8 mouse cellular contexts compared by ENCODE assay signal in the genomic region with DNA sequence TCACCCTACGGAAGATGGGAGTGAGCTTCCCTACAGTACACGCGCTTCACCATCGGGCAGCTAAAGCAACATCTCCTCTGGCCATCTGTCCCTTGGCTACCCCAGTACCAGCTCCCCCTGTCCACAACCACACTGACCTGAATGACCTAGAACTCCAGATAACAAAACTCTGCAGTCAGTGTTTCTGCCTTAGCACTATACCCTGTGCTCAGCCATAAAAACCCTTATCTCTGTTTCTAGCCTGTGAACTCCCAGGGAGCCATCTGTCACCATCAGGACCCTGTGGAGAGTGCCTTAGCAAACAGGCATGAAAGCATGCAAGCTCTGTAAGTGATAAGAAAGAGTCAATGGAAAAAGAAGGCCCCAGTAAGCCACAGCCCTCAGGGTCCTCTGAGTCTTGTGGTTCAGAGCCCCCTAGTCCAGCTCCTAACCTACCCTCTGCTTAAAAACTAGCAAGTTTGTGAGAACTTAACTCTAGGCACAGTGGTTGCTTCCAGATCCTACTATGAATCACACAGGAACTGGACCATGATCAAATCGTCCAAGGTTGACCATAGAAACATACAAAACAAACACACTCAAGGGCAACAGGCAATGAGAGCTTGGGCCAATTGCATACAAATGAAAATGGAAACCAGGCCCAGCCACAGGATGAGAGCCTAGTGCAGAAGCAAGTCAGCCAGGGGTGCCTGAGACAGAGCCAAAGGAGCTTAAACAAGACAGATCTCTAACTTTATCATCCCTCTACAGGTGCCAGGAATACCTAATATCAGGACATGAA. TPM values are rescaled to one million over a fixed set of nuclear protein-coding genes. Genes with fewer than 3 reads are reported as not detected.
DNase-seq lines count a peak whose midpoint lies in the region; ATAC-seq and TF ChIP-seq lines count a peak whose summit lies in the region.

No protein-coding gene starts in this region.

- no peaks in the 10 kb centered on the region for H3K27me3 ChIP-seq in embryonic facial prominence, embryonic 13.5 days
- no peaks in the 10 kb centered on the region for H3K27me3 ChIP-seq in hindbrain, embryonic 14.5 days (ENCODE audit: control insufficient read depth, insufficient read depth, low read length)
- no peaks in the 10 kb centered on the region for H3K27me3 ChIP-seq in liver, postnatal 0 days (ENCODE audit: insufficient read depth, low read length)
- H3K27me3 ChIP-seq in forebrain, postnatal 0 days (ENCODE audit: insufficient read depth, low read length) = no peaks in the 10 kb centered on the region

- peak; percentile 66; the same call in 1 of the 2 replicates for TF ChIP-seq EP300 in liver, postnatal 0 days (IDR thresholded peaks at IDR 0.05; ENCODE audit: low read depth)

- H3K4me3 ChIP-seq in embryonic facial prominence, embryonic 13.5 days = no peak overlapping the region
- no peak overlapping the region for H3K4me3 ChIP-seq in hindbrain, embryonic 14.5 days (replicated peaks; ENCODE audit: low read length)
- no peak overlapping the region for H3K4me3 ChIP-seq in liver, postnatal 0 days (ENCODE audit: low read depth, low read length)
- H3K4me3 ChIP-seq in forebrain, postnatal 0 days (ENCODE audit: low read depth, low read length) = no peak overlapping the region

- 75% methylated on average over 5 of the region's 5 CpGs for WGBS in embryonic facial prominence, embryonic 13.5 days
- 89% methylated on average over 5 of the region's 5 CpGs for WGBS in hindbrain, embryonic 14.5 days
- WGBS in liver, postnatal 0 days (ENCODE audit: insufficient replicate concordance) = 53% methylated on average over 5 of the region's 5 CpGs
- 88% methylated on average over 5 of the region's 5 CpGs for WGBS in forebrain, postnatal 0 days

- ATAC-seq in cerebellum, adult (ENCODE audit: insufficient number of reproducible peaks, low FRiP score, low TSS enrichment) = peak; percentile 17; the same call in 1 of the 2 replicates
- no peak for ATAC-seq in embryonic facial prominence, embryonic 13.5 days (ENCODE audit: insufficient number of reproducible peaks, insufficient read depth, low FRiP score, low TSS enrichment, low read depth)
- ATAC-seq in hindbrain, embryonic 14.5 days (ENCODE audit: low FRiP score) = no peak
- ATAC-seq in liver, postnatal 0 days = peak; percentile 78
- no peak for ATAC-seq in forebrain, postnatal 0 days

- no peak overlapping the region for H3K4me2 ChIP-seq in embryonic facial prominence, embryonic 13.5 days
- no peak overlapping the region for H3K4me2 ChIP-seq in hindbrain, embryonic 14.5 days (replicated peaks)
- no peak overlapping the region for H3K4me2 ChIP-seq in liver, postnatal 0 days (ENCODE audit: low read depth, low read length)
- H3K4me2 ChIP-seq in forebrain, postnatal 0 days (ENCODE audit: low read depth) = no peak overlapping the region

- H3K4me1 ChIP-seq in embryonic facial prominence, embryonic 13.5 days = peaks cover 54% of the 10 kb centered on the region
- H3K4me1 ChIP-seq in hindbrain, embryonic 14.5 days (replicated peaks; ENCODE audit: control insufficient read depth, insufficient read depth, low read length) = peaks cover 24% of the 10 kb centered on the region; the same call in 1 of the 2 replicates
- peaks cover 21% of the 10 kb centered on the region for H3K4me1 ChIP-seq in liver, postnatal 0 days (ENCODE audit: insufficient read depth)
- H3K4me1 ChIP-seq in forebrain, postnatal 0 days (ENCODE audit: insufficient read depth) = peaks cover 12% of the 10 kb centered on the region

- H3K27ac ChIP-seq in embryonic facial prominence, embryonic 13.5 days = peak overlapping the region; percentile 93
- H3K27ac ChIP-seq in hindbrain, embryonic 14.5 days = peak overlapping the region; percentile 58
- peak overlapping the region; percentile 34; the same call in 1 of the 2 replicates for H3K27ac ChIP-seq in liver, postnatal 0 days (ENCODE audit: low read depth)
- H3K27ac ChIP-seq in forebrain, postnatal 0 days (ENCODE audit: low read depth, low read length) = no peak overlapping the region; the same call in 1 of the 2 replicates

- no peak overlapping the region for H3K9ac ChIP-seq in embryonic facial prominence, embryonic 13.5 days
- H3K9ac ChIP-seq in hindbrain, embryonic 14.5 days = no peak overlapping the region
- H3K9ac ChIP-seq in liver, postnatal 0 days (replicated peaks) = 0 out of 2 replicates have a peak overlapping the region, but pooled peaks have one; percentile 16
- H3K9ac ChIP-seq in forebrain, postnatal 0 days = no peak overlapping the region

- no peaks in the 10 kb centered on the region for H3K9me3 ChIP-seq in embryonic facial prominence, embryonic 13.5 days
- no peaks in the 10 kb centered on the region for H3K9me3 ChIP-seq in hindbrain, embryonic 14.5 days (ENCODE audit: control insufficient read depth, low read length)
- H3K9me3 ChIP-seq in liver, postnatal 0 days (ENCODE audit: low read length) = no peaks in the 10 kb centered on the region
- H3K9me3 ChIP-seq in forebrain, postnatal 0 days (ENCODE audit: low read length) = no peaks in the 10 kb centered on the region

- TF ChIP-seq CTCF in liver, postnatal 0 days (IDR thresholded peaks at IDR 0.05; ENCODE audit: low read depth) = no peak
- no peak for TF ChIP-seq CTCF in forebrain, postnatal 0 days (IDR thresholded peaks at IDR 0.05; ENCODE audit: low read depth)

- DNase-seq in cerebellum, adult 11 months = no peak
- DNase-seq in hindbrain, embryonic 14.5 days (ENCODE audit: low spot score) = no peak
- DNase-seq in liver, postnatal 0 days = no peak
- no peak for DNase-seq in left cerebral cortex, adult 11 months (ENCODE audit: low spot score)
- no peak for DNase-seq in urinary bladder, adult 2 months (ENCODE audit: low spot score)
- DNase-seq in forebrain, postnatal 0 days = no peak

- peaks cover 48% of the 10 kb centered on the region for H3K36me3 ChIP-seq in embryonic facial prominence, embryonic 13.5 days
- peaks cover 54% of the 10 kb centered on the region for H3K36me3 ChIP-seq in hindbrain, embryonic 14.5 days (replicated peaks; ENCODE audit: control insufficient read depth, insufficient read depth)
- peaks cover 13% of the 10 kb centered on the region; the same call in 1 of the 2 replicates for H3K36me3 ChIP-seq in liver, postnatal 0 days (replicated peaks; ENCODE audit: insufficient read depth, low read length)
- H3K36me3 ChIP-seq in forebrain, postnatal 0 days (ENCODE audit: insufficient read depth) = peaks cover 29% of the 10 kb centered on the region

RNA-seq across cellular contexts. Expression of a gene that starts 45.3 kb away (rescaled TPM):
- polyA plus RNA-seq in embryonic facial prominence, embryonic 13.5 days (2015; fragmentation: Nextera tagmentation; extraction: Ambion mirVana) = 27.9 and 35.4 TPM in 2 replicates
- 13.1 and 14.9 TPM in 2 replicates for polyA plus RNA-seq in hindbrain, embryonic 14.5 days (2014; fragmentation: Nextera tagmentation; extraction: Ambion mirVana)
- 4.5 and 6.5 TPM in 2 replicates for polyA plus RNA-seq in liver, postnatal 0 days (2015; fragmentation: Nextera tagmentation; extraction: Ambion mirVana)
- 35.4 and 51.7 TPM in 2 replicates for polyA plus RNA-seq in urinary bladder, adult 2 months (2012; rRNA removed)
- 27.2 and 36.0 TPM in 2 replicates for total RNA-seq in forebrain, postnatal 0 days (2014; rRNA removed)
- polyA plus RNA-seq in forebrain, postnatal 0 days (2015; fragmentation: Nextera tagmentation; extraction: Ambion mirVana) = 3.0 and 4.6 TPM in 2 replicates

RNA-seq across cellular contexts. Expression of a gene that starts 48.5 kb away (rescaled TPM):
- polyA plus RNA-seq in embryonic facial prominence, embryonic 13.5 days (2015; fragmentation: Nextera tagmentation; extraction: Ambion mirVana) = 0.58 TPM in 1 of 2 replicates, not detected in the other
- not detected in 2 replicates for polyA plus RNA-seq in hindbrain, embryonic 14.5 days (2014; fragmentation: Nextera tagmentation; extraction: Ambion mirVana)
- polyA plus RNA-seq in liver, postnatal 0 days (2015; fragmentation: Nextera tagmentation; extraction: Ambion mirVana) = 6.1 and 11.7 TPM in 2 replicates
- 3.5 and 4.5 TPM in 2 replicates for polyA plus RNA-seq in urinary bladder, adult 2 months (2012; rRNA removed)
- total RNA-seq in forebrain, postnatal 0 days (2014; rRNA removed) = not detected in 2 replicates
- polyA plus RNA-seq in forebrain, postnatal 0 days (2015; fragmentation: Nextera tagmentation; extraction: Ambion mirVana) = not detected in 2 replicates

Comparison
In these comparisons a context has a peak if more than half of its experiments do, and no peak if none do; other contexts are left out.
1. ATAC-seq: peak in cerebellum, adult (single experiment) and liver, postnatal 0 days (single experiment); none in embryonic facial prominence, embryonic 13.5 days (single experiment), hindbrain, embryonic 14.5 days (single experiment) and forebrain, postnatal 0 days (single experiment).